Mouse (Mus musculus) CH12.LX (cell line): Measurements from ENCODE around the gene Ttc25.

Source experiments
- CHD1 ChIP-seq: IDR thresholded peaks from 2 replicates; pipeline ENCODE4 v1.6.1; 2012; ENCODE audit warnings: low read depth, low read length, improper control_type of control experiment, inconsistent platforms
- CTCF ChIP-seq, 2 experiments: IDR thresholded peaks in 1 of 2; conservative IDR thresholded peaks in 1 of 2; 2 replicates each; pipeline ENCODE4 v1.5.1; 2011 to 2012; ENCODE audit warnings: low read depth in 2 of 2, low read length in 2 of 2, improper control_type of control experiment in 1 of 2, inconsistent platforms in 1 of 2, mild to moderate bottlenecking in 1 of 2, moderate library complexity in 1 of 2
- EP300 ChIP-seq: IDR thresholded peaks from 2 replicates; pipeline ENCODE4 v1.6.1; 2011; ENCODE audit warnings: low read length, improper control_type of control experiment
- HCFC1 ChIP-seq: IDR thresholded peaks from 2 replicates; pipeline ENCODE4 v1.6.1; 2012; ENCODE audit warnings: low read depth, mild to moderate bottlenecking, inconsistent platforms, low read length, improper control_type of control experiment
- MAX ChIP-seq: IDR thresholded peaks from 2 replicates; pipeline ENCODE4 v1.6.1; 2011; ENCODE audit warnings: low read length, improper control_type of control experiment
- MEF2A ChIP-seq: IDR thresholded peaks from 2 replicates; pipeline ENCODE4 v1.6.1; 2014; ENCODE audit warnings: low read depth, mild to moderate bottlenecking, inconsistent platforms, low read length, improper control_type of control experiment, borderline replicate concordance
- POLR2A ChIP-seq: IDR thresholded peaks from 2 replicates; pipeline ENCODE4 v1.6.1; 2011; ENCODE audit warnings: low read depth, mild to moderate bottlenecking, improper control_type of control experiment, low read length
- RAD21 ChIP-seq: IDR thresholded peaks from 2 replicates; pipeline ENCODE4 v1.6.1; 2011; ENCODE audit warnings: low read depth, mild to moderate bottlenecking, low read length, improper control_type of control experiment, moderate library complexity
- SIN3A ChIP-seq: IDR thresholded peaks from 2 replicates; pipeline ENCODE4 v1.6.1; 2012; ENCODE audit warnings: low read length, improper control_type of control experiment, inconsistent platforms
- SMC3 ChIP-seq: IDR thresholded peaks from 2 replicates; pipeline ENCODE4 v1.6.1; 2011; ENCODE audit warnings: low read depth, low read length, improper control_type of control experiment
- USF1 ChIP-seq: IDR thresholded peaks from 2 replicates; pipeline ENCODE4 v1.6.1; 2014; ENCODE audit warnings: low read depth, mild to moderate bottlenecking, inconsistent platforms, low read length, improper control_type of control experiment
- USF2 ChIP-seq: conservative IDR thresholded peaks from 2 replicates; pipeline ENCODE4 v1.6.1; 2011; ENCODE audit warnings: low read depth, low read length, improper control_type of control experiment
- ZC3H11A ChIP-seq: IDR thresholded peaks from 2 replicates; pipeline ENCODE4 v1.6.1; 2012; ENCODE audit warnings: low read depth, mild to moderate bottlenecking, inconsistent platforms, low read length, improper control_type of control experiment

DNA sequence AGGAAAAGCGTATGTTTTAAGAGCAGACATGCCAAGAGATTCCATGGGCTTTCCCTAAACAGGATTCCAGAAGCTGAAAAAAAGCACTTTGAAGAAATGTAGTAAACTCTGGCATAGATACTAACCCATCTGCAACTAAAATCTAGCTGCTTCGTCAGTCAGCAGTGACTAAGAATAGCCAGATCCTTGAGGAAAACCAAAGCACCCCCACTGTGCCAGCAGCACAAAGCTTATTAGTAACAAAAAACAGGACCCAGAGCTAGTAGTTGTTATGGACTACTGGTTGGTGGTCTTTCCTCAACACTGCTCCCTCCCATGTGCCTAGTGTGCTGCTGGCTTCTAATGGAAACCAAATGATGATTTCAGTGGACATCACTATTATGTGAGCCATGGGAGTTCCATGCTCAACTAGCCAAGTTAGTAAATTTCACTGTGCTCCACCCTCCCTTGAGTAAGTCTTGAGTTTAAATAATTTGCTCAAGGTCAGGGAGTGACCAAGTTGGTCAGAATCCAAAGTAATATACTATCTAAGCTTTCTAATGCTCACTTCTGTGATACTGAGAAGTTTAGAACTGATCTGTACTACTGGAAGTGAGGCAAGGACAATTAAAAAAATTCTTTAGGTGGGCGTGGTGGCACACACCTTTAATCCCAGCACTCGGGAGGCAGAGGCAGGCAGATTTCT is 59.1 kb downstream of the Ttc25 start:
- TF ChIP-seq CTCF (conservative IDR thresholded peaks at IDR 0.05 in 1 of 2, IDR thresholded peaks at IDR 0.05 in 1 of 2; ENCODE audit: low read depth in 2 of 2, low read length in 2 of 2) (no peak), SIN3A (no peak), HCFC1 (no peak), MAX (no peak), ZC3H11A (no peak), SMC3 (no peak), CHD1 (no peak), MEF2A (no peak), POLR2A (no peak), EP300 (no peak), USF2 (no peak), RAD21 (no peak), USF1 (no peak)
